Mouse (Mus musculus) lung, postnatal 36 days (tissue): ENCODE data around the gene Lect2.
A peak's percentile ranks its signal among the peaks of the same experiment; 100 is the strongest.

ENCODE experiments used
- DNase-seq: peaks from one replicate; pipeline ENCODE4 v3.0.0; 2022; ENCODE audit warnings: mixed read lengths

The Lect2 gene

GRCm38 (mm10) chr13:56500636-56501035 lies 47.7 kb downstream of the Lect2 start:
- no peak for DNase-seq

DNA sequence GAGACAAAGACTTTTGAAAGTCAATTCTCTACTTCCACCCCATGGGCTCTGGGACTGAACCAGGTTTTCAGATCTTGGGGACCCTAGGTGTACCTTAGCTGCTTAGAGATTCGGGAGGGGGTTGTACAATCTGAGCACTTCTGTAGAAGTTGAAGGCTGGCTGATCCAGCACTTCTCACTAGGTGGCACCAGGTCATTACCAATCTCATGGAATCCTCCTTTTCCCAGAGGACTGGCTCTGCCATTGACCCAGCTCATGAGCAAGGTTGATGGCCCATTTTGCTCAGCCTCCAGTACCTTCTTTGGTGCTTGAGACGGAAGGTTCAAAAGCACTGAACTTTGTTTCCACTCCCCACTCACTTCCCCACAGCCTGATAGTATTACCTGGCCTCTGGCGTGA lies 48.2 kb downstream of the Lect2 start:
- no peak for DNase-seq

DNA sequence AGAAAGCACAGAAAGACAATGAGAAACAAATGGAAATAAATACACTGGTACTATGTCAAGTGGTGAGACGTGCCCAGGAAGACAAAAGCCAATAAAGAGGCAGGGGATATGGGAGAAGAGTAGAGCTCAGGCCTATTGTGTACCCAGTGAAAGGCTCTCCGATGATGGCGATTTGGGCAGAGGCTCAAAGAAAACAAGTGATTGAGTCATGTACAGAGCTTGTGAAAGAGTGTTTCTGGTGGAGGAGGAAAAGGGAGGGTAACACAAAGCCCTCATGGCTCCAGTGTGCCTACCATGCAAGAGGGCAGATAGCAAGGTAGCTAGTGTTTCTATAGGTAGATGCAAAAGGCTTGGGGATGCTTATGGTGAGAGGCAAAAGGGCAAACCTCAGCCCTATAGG lies 53.9 kb downstream of the Lect2 start:
- DNase-seq: peak; percentile 6
